Mouse (Mus musculus) c-Kit-negative CD71-positive TER-119-positive erythroid progenitor cells, embryonic 14.5 days (primary cell): ENCODE data around the gene Gm10272.
"Not testable (repeated sequence)": the region's sequence is repeated elsewhere in the genome, so short reads cannot be mapped to it uniquely, and the experiment has no call there.

ENCODE experiments used
- DNase-seq: peaks from one replicate; pipeline ENCODE4 v3.0.0-alpha.2; 2013; ENCODE audit warnings: low read depth, low spot score

Gene Gm10272

DNA sequence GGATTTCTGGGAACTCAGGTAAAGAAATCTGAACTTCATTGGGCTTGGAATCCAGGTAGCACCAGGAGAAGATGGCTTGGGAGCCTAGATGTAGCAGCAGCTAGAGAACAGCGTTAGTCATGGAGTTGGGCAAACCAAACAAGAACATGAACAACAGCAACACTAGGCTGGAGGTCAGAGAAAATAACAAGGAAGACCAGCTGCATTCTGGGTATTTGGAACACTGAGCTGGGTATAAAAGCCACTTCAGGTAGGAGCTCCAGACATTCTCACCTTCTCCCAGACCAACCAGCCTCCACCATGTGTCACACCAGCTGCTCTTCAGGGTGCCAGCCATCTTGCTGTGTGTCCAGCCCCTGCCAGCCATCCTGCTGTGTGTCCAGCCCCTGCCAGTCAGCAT is at the start of gene Gm10272:
TSS of gene Gm10272 (plus strand) at position 301 of the 400 bp plus-strand sequence.
- no peak for DNase-seq

DNA sequence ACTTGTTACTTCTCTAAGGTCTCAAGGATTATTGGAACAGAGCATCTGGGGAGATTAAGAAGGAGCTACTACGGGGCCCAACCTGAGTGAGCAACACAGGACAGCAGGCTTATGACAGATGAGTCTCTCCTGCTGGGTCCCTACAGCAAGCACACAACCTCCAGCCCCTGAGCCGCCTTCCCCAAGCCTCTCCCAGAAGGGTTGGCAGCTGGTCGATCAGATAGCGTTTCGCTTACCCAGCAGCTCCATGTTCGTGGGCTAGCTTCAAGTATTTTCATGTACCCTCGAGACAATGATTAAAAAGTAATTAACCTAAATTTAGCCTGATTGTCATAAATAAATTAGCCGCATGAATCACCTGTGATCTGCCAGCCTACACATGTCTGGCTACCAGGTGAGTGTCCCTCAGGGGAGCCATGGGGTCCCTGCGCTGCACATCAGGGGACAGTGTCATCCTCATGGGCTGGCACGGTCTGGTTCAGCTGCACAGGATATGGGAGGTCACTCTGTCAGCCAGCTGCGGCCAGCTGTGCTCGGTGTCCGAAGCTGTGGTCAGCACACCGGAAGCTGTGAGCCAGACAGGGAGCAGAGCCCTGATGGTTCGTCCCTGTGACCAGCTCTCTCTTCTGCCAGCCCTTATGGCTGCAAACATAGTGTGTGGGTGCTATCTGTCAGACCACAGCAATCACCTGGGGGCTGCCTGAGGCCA is 48.0 kb upstream of the Gm10272 start:
- DNase-seq, result no peak

DNA sequence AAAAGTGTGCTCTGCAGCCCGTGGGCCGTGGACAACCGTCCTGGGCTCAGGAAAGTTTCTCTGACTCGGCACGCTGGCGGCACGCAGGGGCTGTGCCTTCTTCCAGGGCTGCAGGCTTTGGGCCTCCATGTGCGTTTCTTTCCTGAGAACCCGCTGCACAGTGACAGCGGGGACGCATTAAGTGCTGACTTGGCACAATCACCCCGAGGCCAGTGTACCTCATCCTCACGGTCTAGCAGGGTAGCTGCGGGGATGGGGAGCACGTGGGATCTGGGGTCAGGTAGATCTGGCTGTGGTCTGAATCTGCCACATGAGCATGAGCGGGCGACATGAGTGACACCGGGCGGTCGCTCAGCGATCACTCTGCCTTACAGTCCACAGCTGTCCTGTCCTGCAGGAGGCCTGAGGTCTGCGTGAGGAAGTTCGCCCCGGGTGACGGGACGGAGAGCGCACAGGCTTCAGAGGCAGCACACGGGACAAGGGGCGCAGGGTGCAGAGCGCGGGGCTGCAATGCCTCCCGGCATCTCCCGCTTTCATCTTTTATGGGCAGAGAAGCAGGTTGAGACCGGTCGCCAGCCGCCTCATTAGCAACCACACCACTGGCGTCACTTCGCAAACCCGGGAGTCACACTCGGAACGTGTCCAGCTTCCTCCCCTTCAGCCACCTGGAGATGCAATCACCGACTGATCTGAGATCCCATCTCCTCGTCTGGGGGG is 42.3 kb upstream of the Gm10272 start:
- DNase-seq, result no peak

- DNase-seq, result no peak
Measured at GRCm38 (mm10) chr10:77666342-77666741, 40.1 kb upstream of the Gm10272 start.

- DNase-seq, result no peak
Measured at GRCm38 (mm10) chr10:77667402-77667801, 39.0 kb upstream of the Gm10272 start.

DNA sequence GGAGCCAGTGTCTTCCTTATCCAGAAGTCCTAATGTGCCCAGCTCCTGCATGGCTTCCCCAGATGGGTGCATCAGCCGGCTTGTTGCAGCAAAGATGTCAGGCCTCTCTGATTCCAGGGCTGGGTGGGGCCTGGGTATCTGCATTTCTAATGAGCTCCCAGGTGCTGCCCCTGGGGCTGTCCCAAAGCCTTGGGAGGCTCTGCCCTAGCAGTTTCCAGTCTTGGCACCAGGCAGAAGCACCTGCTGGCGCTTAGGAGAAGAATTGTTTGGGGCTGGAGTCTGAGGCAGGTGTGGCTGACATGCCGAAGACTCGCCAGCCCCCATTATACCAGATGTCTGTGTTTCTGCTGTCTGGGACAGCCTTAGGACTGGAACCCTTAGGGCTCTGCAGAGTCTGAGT is 35.7 kb upstream of the Gm10272 start:
- no peak for DNase-seq

DNA sequence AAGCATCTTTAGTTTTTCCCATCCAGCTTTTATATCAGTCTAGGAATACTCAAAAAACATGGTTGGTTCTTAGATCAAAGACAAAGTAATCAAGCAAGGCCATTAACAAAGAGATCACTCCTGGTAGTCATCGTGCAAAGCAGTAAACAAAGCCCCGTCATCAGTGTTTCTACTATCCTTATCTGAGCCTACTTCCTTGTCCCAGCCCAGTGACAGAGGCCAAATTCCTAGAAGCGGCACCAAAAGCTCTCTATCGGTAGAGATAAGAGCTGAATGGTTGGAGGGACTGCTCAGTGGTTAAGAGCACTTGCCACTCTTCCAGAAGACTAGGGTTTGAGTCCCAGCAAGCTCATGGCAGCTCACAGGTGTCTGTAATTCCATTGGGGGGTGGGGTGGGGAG is 34.9 kb upstream of the Gm10272 start:
- no peak for DNase-seq

- DNase-seq, result no peak
Measured at GRCm38 (mm10) chr10:77673765-77674164, 32.7 kb upstream of the Gm10272 start.

- no peak for DNase-seq
Measured at GRCm38 (mm10) chr10:77677562-77677961, 28.9 kb upstream of the Gm10272 start.

- no peak for DNase-seq
Measured at GRCm38 (mm10) chr10:77682994-77683393, 23.4 kb upstream of the Gm10272 start.

DNA sequence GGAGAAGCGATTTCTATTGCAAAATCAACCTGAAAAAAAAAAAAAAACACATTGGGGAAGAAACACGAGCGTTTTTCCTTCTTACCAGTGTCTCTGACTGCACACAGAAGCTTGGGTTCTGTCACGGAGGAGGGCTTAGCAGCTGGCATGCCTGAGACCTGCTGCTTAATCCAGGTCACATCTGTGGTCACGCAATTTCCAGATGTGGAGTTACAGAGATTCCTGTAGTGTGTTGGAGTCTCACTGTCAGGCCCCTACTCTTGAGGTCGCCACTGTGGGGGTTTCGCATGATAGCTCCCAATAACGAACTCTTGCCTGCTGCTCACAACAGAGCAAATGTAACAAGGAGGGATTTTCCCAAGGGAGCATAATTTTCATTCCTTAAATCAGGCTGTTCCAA is 22.2 kb upstream of the Gm10272 start:
- DNase-seq, result no peak

GRCm38 (mm10) chr10:77685895-77686664 is 20.3 kb upstream of the Gm10272 start, which contains the start of gene Tspear:
Gene Tspear (plus strand): TSS chr10:77686569.
- DNase-seq, result no peak

DNA sequence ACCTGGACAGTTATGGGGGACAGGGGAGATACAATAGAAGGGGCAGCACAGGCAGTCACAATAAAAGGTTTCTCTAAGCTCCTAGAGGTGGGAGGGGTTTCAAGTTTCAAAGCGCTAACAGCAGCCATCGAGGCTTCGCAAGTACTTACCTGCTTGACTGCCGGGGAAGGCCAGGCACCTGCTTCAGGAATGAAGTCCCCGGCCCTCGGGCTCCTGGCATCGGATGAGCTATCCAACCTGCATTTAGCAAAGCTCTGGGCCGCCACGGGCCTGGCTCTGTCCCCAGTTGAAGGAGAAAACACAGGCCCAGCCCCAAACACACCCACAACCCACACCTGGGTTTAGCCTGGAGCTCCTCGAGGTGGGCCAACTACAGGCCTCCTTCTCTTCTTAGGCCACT is 19.4 kb upstream of the Gm10272 start:
- DNase-seq, result no peak

DNA sequence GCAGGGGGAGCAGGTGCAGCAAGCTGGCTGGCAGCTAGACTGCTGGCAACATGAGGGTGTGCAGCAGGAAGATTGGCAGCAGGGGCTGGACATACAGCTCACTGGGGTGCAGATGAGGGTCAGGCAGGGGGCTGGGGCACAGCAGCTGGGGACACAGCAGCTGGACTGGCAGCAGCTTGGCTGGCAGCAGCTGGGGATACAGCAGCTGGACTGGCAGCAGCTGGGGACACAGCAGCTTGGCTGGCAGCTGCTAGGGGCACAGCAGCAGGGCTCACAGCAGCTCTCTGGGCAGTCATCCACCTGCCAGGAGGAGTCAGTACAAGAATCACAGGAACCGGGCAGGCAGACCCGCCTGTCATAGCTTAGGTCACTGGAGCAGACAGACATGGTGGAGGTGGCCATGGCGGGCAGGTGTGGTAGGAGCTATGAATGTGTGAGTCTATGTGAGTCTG is 16.0 kb upstream of the Gm10272 start, which contains the start of gene Gm19402:
TSS of gene Gm19402 (minus strand) at position 402 of the 452 bp plus-strand sequence.
- DNase-seq, result not testable (repeated sequence)

DNA sequence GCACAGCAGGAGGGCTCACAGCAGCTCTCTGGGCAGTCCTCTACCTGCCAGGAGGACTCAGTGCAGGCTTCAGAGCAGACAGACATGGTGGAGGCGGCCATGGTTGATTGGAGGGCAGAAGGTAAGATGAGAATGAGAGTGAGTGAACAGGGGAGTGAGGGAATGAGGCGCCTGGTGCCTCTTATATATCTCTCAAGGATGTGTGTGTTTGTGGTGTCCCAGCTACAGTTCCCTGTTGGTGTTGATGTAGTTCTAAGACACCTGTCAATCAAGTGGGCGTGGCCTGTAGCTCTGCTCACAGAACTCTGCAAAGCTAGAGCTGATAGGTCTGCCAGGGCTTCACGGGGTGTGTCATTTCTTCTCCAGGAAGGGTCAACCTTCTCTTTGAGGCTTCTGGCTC is 9.3 kb upstream of the Gm10272 start, which contains the start of gene Gm9508:
TSS of gene Gm9508 (minus strand) at position 101 of the 400 bp plus-strand sequence.
- no peak for DNase-seq

GRCm38 (mm10) chr10:77709831-77710230 is 3.4 kb downstream of the Gm10272 start:
- DNase-seq, result no peak

GRCm38 (mm10) chr10:77711157-77711556 is 4.7 kb downstream of the Gm10272 start, which contains the start of gene Gm10024:
Gene Gm10024 (plus strand): TSS chr10:77711457.
- DNase-seq, result not testable (repeated sequence)

GRCm38 (mm10) chr10:77713734-77714133 is 7.3 kb downstream of the Gm10272 start:
- no peak for DNase-seq

DNA sequence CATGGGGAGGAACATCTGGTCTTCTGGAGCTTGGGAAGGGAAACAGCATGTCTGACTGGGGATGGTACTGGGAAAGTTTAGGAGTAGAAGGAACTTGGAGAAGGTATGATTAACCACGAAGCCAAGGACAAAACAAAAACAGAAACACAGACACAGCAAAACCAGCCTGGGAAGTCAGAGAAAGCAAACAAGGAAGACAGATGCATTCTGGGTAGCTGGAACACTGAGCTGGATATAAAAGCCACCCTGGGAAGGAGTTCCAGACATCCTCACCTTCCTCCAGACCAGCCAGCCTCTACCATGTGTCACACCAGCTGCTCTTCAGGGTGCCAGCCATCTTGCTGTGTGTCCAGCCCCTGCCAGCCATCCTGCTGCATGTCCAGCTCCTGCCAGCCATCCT is 9.1 kb downstream of the Gm10272 start, which contains the start of gene Gm10142:
TSS of gene Gm10142 (plus strand) at position 301 of the 400 bp plus-strand sequence.
- no peak for DNase-seq

DNA sequence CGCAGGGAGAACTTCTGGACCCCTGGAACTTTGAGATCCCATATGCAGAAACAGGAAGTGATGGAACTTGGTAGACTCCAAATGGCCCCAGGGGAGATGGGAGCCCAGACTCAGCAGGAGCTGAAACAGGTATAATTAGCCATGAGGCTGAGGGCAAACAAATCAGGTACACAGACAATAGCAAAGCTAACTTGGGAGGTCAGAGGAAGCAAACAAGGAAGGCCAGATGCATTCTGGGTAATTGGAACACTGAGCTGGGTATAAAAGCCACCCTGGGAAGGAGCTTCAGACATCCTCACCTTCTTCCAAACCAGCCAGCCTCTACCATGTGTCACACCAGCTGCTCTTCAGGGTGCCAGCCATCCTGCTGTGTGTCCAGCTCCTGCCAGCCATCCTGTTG is 13.9 kb downstream of the Gm10272 start, which contains the start of gene Krtap12-1:
TSS of gene Krtap12-1 (plus strand) at position 301 of the 400 bp plus-strand sequence.
- DNase-seq, result not testable (repeated sequence)

GRCm38 (mm10) chr10:77724855-77725254 is 18.4 kb downstream of the Gm10272 start:
- DNase-seq, result no peak

- DNase-seq, result no peak
Measured at GRCm38 (mm10) chr10:77726186-77726585, 19.8 kb downstream of the Gm10272 start, which contains the start of gene Gm10100. Gene Gm10100 (plus strand): TSS chr10:77726486.
